Mouse (Mus musculus): ENCODE results near the gene Tsr3. TPM values are rescaled to one million over a fixed set of nuclear protein-coding genes. Genes with fewer than 3 reads are reported as not detected.

The Tsr3 gene
- polyA plus RNA-seq, 1 experiment from 2014 or later = 47.4 TPM

DNA sequence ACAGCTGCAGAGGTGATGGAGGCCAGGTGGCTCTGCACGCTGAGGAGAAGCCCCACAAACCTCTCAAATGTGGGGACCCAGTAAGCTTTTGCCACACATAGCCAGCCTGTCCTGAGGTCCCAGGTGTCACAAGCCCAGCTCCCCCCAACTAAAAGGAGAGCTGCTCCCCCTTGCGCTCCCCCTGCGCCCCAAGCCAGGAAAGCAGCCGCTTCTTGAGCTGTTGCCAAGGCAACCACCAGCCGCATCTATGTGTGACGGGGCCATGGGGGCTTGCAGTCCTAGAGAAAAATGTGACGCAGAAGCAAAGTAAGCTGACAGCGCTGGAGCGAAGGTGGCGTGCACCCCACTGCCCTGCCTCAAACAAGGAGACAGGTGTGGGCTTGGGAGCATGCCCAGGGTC, 13.8 kb downstream of the Tsr3 start:
- Histone ChIP-seq H3K27me3 (replicated peaks; ENCODE audit: control insufficient read depth, insufficient read depth, low read length) (peaks cover 27% of the 10 kb centered on the region), H3K4me1 (replicated peaks; ENCODE audit: control insufficient read depth, insufficient read depth, low read length) (peaks cover 17% of the 10 kb centered on the region), H3K4me3 (ENCODE audit: low read depth, low read length) (no peak overlapping the region), H3K27ac (ENCODE audit: low read depth) (no peak overlapping the region), H3K36me3 (ENCODE audit: control insufficient read depth, insufficient read depth, low read length) (no peaks in the 10 kb centered on the region), H3K9me3 (ENCODE audit: control insufficient read depth, low read length) (no peaks in the 10 kb centered on the region), H3K9ac (ENCODE audit: low read length) (no peak overlapping the region), H3K4me2 (ENCODE audit: low read length) (no peak overlapping the region)
- ATAC-seq (replicated peaks; ENCODE audit: low FRiP score, low TSS enrichment, low read depth) (no peak), DNase-seq (ENCODE audit: low spot score) (no peak)
- 28% methylated on average over 10 of the region's 10 CpGs for WGBS

DNA sequence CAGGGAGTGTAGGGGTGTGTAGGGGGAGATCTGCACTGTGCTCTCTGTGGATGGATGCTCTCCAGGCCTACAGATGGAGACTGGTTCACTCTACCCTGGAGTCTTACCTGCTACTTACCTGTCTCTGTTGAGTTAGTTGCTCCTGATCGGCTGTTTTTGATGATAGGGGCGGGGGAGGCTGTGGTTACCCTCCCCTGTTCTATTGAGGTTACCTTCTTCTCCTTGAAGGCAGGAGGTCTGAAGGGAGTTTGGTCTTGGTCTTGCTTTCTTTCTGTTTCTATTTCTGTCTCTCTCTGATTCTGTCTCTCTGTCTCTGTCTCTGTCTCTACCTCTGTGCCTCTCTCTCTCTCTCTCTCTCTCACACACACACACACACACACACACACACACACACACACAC, 15.1 kb downstream of the Tsr3 start:
- Histone ChIP-seq H3K9ac (ENCODE audit: low read length) (no peak overlapping the region), H3K9me3 (ENCODE audit: control insufficient read depth, low read length) (no peaks in the 10 kb centered on the region), H3K27me3 (replicated peaks; ENCODE audit: control insufficient read depth, insufficient read depth, low read length) (peaks cover 27% of the 10 kb centered on the region), H3K4me2 (ENCODE audit: low read length) (no peak overlapping the region), H3K27ac (ENCODE audit: low read depth) (no peak overlapping the region), H3K36me3 (ENCODE audit: control insufficient read depth, insufficient read depth, low read length) (peaks cover 10% of the 10 kb centered on the region), H3K4me1 (replicated peaks; ENCODE audit: control insufficient read depth, insufficient read depth, low read length) (peaks cover 17% of the 10 kb centered on the region), H3K4me3 (ENCODE audit: low read depth, low read length) (no peak overlapping the region)
- WGBS = 68% methylated on average over 2 of the region's 2 CpGs
- ATAC-seq (replicated peaks; ENCODE audit: low FRiP score, low TSS enrichment, low read depth) (no peak), DNase-seq (ENCODE audit: low spot score) (no peak)

DNA sequence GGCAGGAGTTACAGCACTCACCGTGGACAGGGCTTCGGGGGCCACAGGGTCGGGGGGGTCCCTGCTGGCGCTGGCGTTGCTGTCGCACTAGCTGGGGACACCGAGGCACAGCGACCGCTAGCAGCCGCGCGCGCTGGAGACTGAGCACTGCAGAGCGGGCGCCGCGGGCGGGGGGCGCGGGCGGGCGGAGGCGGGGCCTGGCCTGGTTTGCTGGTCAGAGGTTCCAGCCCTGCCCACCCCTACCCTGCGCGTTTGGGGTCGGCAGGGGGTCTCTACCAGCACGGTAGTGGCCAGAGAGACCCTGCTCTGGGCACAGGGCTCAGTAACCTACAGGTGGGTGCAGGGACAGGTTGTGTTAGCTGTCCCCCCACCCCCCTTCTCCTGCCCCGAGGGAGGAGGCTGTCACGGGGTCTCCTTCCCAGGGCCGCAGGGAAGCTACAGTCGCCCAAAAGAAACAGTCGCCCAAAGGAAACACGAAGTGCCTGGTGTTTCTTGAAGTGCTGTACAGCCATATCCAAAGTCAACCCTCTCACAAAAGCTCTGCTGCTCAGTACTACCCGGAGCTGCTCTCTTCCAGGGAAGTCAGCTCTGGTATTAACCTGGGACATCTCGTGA, 16.3 kb downstream of the Tsr3 start, which contains the start of gene Baiap3:
Gene Baiap3 (minus strand): TSS at position 225 of the 615 bp plus-strand sequence.
- Histone ChIP-seq H3K4me2 (ENCODE audit: low read length) (peak within 1 kb of the TSS; percentile 78), H3K4me3 (ENCODE audit: low read depth, low read length) (peak within 1 kb of the TSS; percentile 36), H3K27me3 (replicated peaks; ENCODE audit: control insufficient read depth, insufficient read depth, low read length) (peaks cover 27% of the 10 kb centered on the region), H3K4me1 (replicated peaks; ENCODE audit: control insufficient read depth, insufficient read depth, low read length) (peaks cover 17% of the 10 kb centered on the region), H3K27ac (ENCODE audit: low read depth) (no peak within 1 kb of the TSS), H3K36me3 (ENCODE audit: control insufficient read depth, insufficient read depth, low read length) (peaks cover 13% of the 10 kb centered on the region), H3K9me3 (ENCODE audit: control insufficient read depth, low read length) (no peaks in the 10 kb centered on the region), H3K9ac (ENCODE audit: low read length) (peak within 1 kb of the TSS; percentile 43)
- 3% methylated on average over 35 of the region's 35 CpGs for WGBS
- peak; percentile 51 for ATAC-seq (replicated peaks; ENCODE audit: low FRiP score, low TSS enrichment, low read depth)
- DNase-seq (ENCODE audit: low spot score) = peak; percentile 71

DNA sequence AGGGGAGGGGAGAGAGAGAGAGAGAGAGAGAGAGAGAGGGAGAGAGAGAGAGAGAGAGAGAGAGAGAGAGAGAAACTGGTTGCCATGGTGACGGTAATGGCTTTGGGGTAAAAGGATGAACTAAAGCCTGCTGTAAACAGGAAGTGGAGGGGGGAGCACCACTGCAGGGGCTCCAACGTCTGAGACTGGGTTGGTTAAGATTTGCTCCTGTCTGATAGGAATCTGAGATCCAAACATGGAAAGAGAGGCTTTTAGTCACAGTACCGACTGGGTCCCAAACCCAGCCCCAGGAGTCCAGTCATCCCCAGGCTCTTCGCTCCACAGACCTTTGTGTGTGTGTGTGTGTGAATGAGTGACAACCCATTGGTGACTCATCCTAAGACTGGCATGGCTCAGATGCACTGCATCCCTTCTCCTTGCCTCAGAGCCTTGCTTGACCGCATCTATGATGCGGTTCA, 17.9 kb downstream of the Tsr3 start:
- no peak overlapping the region for H3K9ac ChIP-seq (ENCODE audit: low read length)
- ATAC-seq (replicated peaks; ENCODE audit: low FRiP score, low TSS enrichment, low read depth) (no peak), DNase-seq (ENCODE audit: low spot score) (no peak)
- H3K27me3 ChIP-seq (replicated peaks; ENCODE audit: control insufficient read depth, insufficient read depth, low read length) = peaks cover 27% of the 10 kb centered on the region
- H3K9me3 ChIP-seq (ENCODE audit: control insufficient read depth, low read length) = no peaks in the 10 kb centered on the region
- no peak overlapping the region for H3K4me2 ChIP-seq (ENCODE audit: low read length)
- H3K4me3 ChIP-seq (ENCODE audit: low read depth, low read length) = no peak overlapping the region
- 43% methylated on average over 6 of the region's 6 CpGs for WGBS
- no peak overlapping the region for H3K27ac ChIP-seq (ENCODE audit: low read depth)
- peaks cover 17% of the 10 kb centered on the region for H3K4me1 ChIP-seq (replicated peaks; ENCODE audit: control insufficient read depth, insufficient read depth, low read length)
- H3K36me3 ChIP-seq (ENCODE audit: control insufficient read depth, insufficient read depth, low read length) = peaks cover 19% of the 10 kb centered on the region

DNA sequence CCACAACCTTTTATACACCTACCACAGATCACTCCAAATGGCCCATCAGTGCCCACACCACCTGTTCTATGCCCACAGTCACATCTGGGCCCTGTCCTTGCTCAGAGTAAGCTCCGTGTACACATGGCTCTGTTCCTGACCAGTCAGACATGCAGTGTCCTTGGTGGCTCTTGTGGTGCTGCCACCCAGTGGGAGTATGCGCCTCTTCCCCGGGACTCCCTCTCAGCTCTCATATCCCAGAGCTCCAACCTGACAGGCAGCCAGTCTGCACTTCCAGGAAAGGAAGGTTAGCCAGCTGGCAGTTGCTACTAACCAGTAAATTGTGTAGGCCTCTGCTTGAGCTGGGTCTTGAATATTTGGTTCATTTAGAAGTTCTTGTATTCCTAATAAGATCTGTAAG, 24.5 kb downstream of the Tsr3 start:
- DNase-seq (ENCODE audit: low spot score) = no peak
- no peak overlapping the region for H3K27ac ChIP-seq (ENCODE audit: low read depth)
- no peak for ATAC-seq (replicated peaks; ENCODE audit: low FRiP score, low TSS enrichment, low read depth)
- peaks cover 82% of the 10 kb centered on the region for H3K36me3 ChIP-seq (ENCODE audit: control insufficient read depth, insufficient read depth, low read length)
- H3K4me2 ChIP-seq (ENCODE audit: low read length) = no peak overlapping the region
- no peaks in the 10 kb centered on the region for H3K4me1 ChIP-seq (replicated peaks; ENCODE audit: control insufficient read depth, insufficient read depth, low read length)
- 78% methylated on average over 3 of the region's 3 CpGs for WGBS
- no peaks in the 10 kb centered on the region for H3K27me3 ChIP-seq (replicated peaks; ENCODE audit: control insufficient read depth, insufficient read depth, low read length)
- H3K9me3 ChIP-seq (ENCODE audit: control insufficient read depth, low read length) = no peaks in the 10 kb centered on the region
- no peak overlapping the region for H3K9ac ChIP-seq (ENCODE audit: low read length)
- H3K4me3 ChIP-seq (ENCODE audit: low read depth, low read length) = no peak overlapping the region

DNA sequence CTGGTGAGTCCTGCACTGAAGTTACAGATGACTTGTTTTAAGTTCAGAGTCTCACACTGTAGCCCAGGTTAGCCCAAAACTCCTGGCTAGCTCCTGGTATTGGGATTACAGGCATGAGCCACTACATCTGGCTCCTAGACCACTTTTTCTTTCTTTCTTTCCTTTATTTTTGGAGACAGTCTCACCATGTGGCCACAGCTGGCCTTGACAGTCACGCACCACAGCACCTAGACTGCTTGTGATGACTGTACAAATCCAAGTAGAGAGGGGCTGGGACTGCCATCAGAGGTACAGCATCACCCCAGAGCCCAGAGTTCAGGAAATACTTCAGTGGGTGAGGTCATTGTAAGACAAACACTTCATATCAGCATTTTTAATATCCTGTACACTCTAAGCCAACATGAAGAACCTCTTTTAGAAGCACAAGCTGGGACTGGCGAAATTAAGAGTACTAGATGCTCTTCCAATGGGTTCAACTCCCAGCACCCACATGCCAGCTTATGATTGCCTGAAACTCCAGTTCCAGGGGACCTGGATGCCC, 30.9 kb downstream of the Tsr3 start:
- DNase-seq (ENCODE audit: low spot score) (no peak), ATAC-seq (replicated peaks; ENCODE audit: low FRiP score, low TSS enrichment, low read depth) (no peak)
- no peaks in the 10 kb centered on the region for H3K27me3 ChIP-seq (replicated peaks; ENCODE audit: control insufficient read depth, insufficient read depth, low read length)
- no peaks in the 10 kb centered on the region for H3K9me3 ChIP-seq (ENCODE audit: control insufficient read depth, low read length)
- H3K4me3 ChIP-seq (ENCODE audit: low read depth, low read length) = peak overlapping the region; percentile 86; the same call in 1 of the 2 replicates
- no peak overlapping the region for H3K9ac ChIP-seq (ENCODE audit: low read length)
- WGBS = 83% methylated on average over 2 of the region's 2 CpGs
- H3K27ac ChIP-seq (ENCODE audit: low read depth) = no peak overlapping the region
- H3K4me2 ChIP-seq (ENCODE audit: low read length) = peak overlapping the region; percentile 98
- H3K36me3 ChIP-seq (ENCODE audit: control insufficient read depth, insufficient read depth, low read length) = peaks cover 45% of the 10 kb centered on the region
- H3K4me1 ChIP-seq (replicated peaks; ENCODE audit: control insufficient read depth, insufficient read depth, low read length) = peaks cover 20% of the 10 kb centered on the region

DNA sequence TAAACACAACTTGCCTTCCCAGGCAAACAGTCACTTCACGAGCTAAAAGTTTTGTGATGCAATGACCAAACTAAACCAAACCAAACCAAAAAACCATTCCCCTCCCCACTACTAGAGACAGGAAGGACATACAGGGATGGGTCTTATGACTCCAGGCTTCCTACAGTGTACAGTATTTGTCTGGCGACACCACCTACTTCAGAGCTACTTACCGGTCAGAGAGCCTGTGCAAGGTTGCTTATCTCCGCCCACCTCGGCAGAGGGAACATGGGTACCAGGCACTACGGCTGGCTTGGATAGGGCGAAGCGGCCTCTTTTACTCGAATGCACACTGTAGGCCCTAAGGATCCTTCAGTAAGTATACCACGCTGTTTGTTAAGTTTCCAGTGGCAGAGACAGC, 32.4 kb downstream of the Tsr3 start:
- H3K36me3 ChIP-seq (ENCODE audit: control insufficient read depth, insufficient read depth, low read length) = peaks cover 31% of the 10 kb centered on the region
- H3K9ac ChIP-seq (ENCODE audit: low read length) = peak overlapping the region; percentile 99
- under 1% methylated on average over 10 of the region's 10 CpGs for WGBS
- H3K27ac ChIP-seq (ENCODE audit: low read depth) = peak overlapping the region; percentile 98
- DNase-seq (ENCODE audit: low spot score) = no peak
- no peaks in the 10 kb centered on the region for H3K27me3 ChIP-seq (replicated peaks; ENCODE audit: control insufficient read depth, insufficient read depth, low read length)
- H3K4me3 ChIP-seq (ENCODE audit: low read depth, low read length) = peak overlapping the region; percentile 86
- no peak for ATAC-seq (replicated peaks; ENCODE audit: low FRiP score, low TSS enrichment, low read depth)
- no peaks in the 10 kb centered on the region for H3K9me3 ChIP-seq (ENCODE audit: control insufficient read depth, low read length)
- H3K4me2 ChIP-seq (ENCODE audit: low read length) = peak overlapping the region; percentile 98
- H3K4me1 ChIP-seq (replicated peaks; ENCODE audit: control insufficient read depth, insufficient read depth, low read length) = peaks cover 20% of the 10 kb centered on the region

DNA sequence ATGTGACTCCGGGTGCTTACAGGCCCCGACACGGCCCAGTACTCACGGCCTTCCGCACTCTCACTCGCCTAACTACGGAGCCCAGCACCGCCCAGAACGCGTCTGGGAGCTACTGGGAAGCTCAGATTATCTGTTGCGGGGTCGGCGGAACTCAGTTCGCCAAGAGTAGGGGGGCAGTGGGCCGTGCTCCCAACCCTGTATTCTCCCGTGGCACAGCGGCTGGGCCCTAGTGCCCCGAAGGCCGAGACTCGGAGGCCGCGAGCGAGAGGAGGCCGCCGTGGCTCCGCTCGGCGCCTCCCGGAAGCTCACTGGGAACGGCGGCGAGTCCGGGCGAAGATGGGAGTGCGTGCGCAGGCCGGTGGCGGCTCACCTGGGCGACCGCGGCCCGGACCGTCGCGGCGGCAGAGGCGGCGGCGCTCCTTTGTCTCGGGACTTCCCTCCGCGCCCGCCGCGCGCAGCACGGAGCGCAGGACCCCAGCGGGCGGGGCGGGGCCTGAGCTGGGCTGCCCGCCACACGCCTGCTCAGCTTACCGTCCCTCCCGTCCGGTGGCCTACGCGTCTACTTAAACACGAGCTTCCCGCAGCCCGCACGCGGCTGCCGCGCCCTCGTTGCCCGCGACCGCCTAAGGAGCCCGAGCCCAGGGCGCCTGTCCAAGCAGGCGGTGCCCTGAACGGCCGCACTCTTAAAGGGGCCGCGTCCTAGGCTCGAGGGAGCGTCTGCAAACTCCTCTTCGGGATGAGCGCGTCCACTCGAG, 33.2 kb downstream of the Tsr3 start:
- Histone ChIP-seq H3K4me3 (ENCODE audit: low read depth, low read length) (peak overlapping the region; percentile 86), H3K27ac (ENCODE audit: low read depth) (peak overlapping the region; percentile 98), H3K9me3 (ENCODE audit: control insufficient read depth, low read length) (no peaks in the 10 kb centered on the region), H3K27me3 (replicated peaks; ENCODE audit: control insufficient read depth, insufficient read depth, low read length) (no peaks in the 10 kb centered on the region), H3K9ac (ENCODE audit: low read length) (peak overlapping the region; percentile 99), H3K4me2 (ENCODE audit: low read length) (peak overlapping the region; percentile 98), H3K4me1 (replicated peaks; ENCODE audit: control insufficient read depth, insufficient read depth, low read length) (peaks cover 20% of the 10 kb centered on the region), H3K36me3 (ENCODE audit: control insufficient read depth, insufficient read depth, low read length) (peaks cover 23% of the 10 kb centered on the region)
- ATAC-seq (replicated peaks; ENCODE audit: low FRiP score, low TSS enrichment, low read depth) = peak; percentile 95
- under 1% methylated on average over 85 of the region's 92 CpGs for WGBS
- no peak for DNase-seq (ENCODE audit: low spot score)

Measured in intestine, embryonic 14.5 days (tissue).